Mouse (Mus musculus) skeletal muscle tissue, adult 2 months (tissue): ENCODE results near the gene Itpkc.

Experiments
- DNase-seq: peaks from one replicate; pipeline ENCODE4 v3.0.0-alpha.2; 2012; ENCODE audit warnings: low read depth, low spot score

The Itpkc gene

GRCm38 (mm10) chr7:27192434-27192833 is 36.0 kb downstream of the Itpkc start:
- no peak for DNase-seq

- no peak for DNase-seq
These were observed 39.1 kb downstream of the Itpkc start for GRCm38 (mm10) chr7:27189271-27189931.

GRCm38 (mm10) chr7:27185986-27186385 is 42.5 kb downstream of the Itpkc start:
- DNase-seq = no peak

GRCm38 (mm10) chr7:27184964-27185363 is 43.5 kb downstream of the Itpkc start:
- DNase-seq = no peak

GRCm38 (mm10) chr7:27182498-27182897 is 46.0 kb downstream of the Itpkc start:
- DNase-seq = no peak

GRCm38 (mm10) chr7:27180837-27181695 is 47.4 kb downstream of the Itpkc start, which contains the start of the genes Gm21983 and Mia:
Gene Gm21983, minus strand, starts transcription at chr7:27181086.
Gene Mia, minus strand, starts transcription at chr7:27181157.
- no peak for DNase-seq

- DNase-seq = no peak
These were observed 48.4 kb downstream of the Itpkc start for GRCm38 (mm10) chr7:27180036-27180435.

GRCm38 (mm10) chr7:27179217-27179918 is 49.1 kb downstream of the Itpkc start:
- DNase-seq = no peak

GRCm38 (mm10) chr7:27178324-27179216 is 49.9 kb downstream of the Itpkc start, which contains the start of gene Rab4b:
Gene Rab4b, minus strand, starts transcription at chr7:27178896.
- DNase-seq = peak; percentile 99

GRCm38 (mm10) chr7:27177942-27178323 is 50.5 kb downstream of the Itpkc start:
- no peak for DNase-seq

GRCm38 (mm10) chr7:27174896-27175295 is 53.6 kb downstream of the Itpkc start:
- no peak for DNase-seq

GRCm38 (mm10) chr7:27174496-27174895 is 54.0 kb downstream of the Itpkc start:
- DNase-seq = no peak

GRCm38 (mm10) chr7:27170981-27171380 is 57.5 kb downstream of the Itpkc start:
- DNase-seq = no peak

- DNase-seq = no peak
These were observed 60.1 kb downstream of the Itpkc start for GRCm38 (mm10) chr7:27168371-27168770.

GRCm38 (mm10) chr7:27167475-27168094 is 60.9 kb downstream of the Itpkc start:
- DNase-seq = no peak

- DNase-seq = peak; percentile 98
These were observed 61.6 kb downstream of the Itpkc start, which contains the start of gene Egln2 for GRCm38 (mm10) chr7:27166614-27167474. Gene Egln2, minus strand, starts transcription at chr7:27166802.

GRCm38 (mm10) chr7:27166229-27166613 is 62.2 kb downstream of the Itpkc start:
- peak; percentile 91 for DNase-seq

- DNase-seq = no peak
These were observed 62.8 kb downstream of the Itpkc start for GRCm38 (mm10) chr7:27165696-27166095.

- peak; percentile 70 for DNase-seq
These were observed 63.3 kb downstream of the Itpkc start for GRCm38 (mm10) chr7:27165007-27165655.
